Mouse (Mus musculus) heart, postnatal 25 days (tissue): ENCODE data around the gene Ldhb. TPM values are rescaled to one million over a fixed set of nuclear protein-coding genes. Genes with fewer than 3 reads are reported as not detected.
"Not testable (repeated sequence)": the region's sequence is repeated elsewhere in the genome, so short reads cannot be mapped to it uniquely, and the experiment has no call there.

Source experiments
- DNase-seq: peaks from one replicate; pipeline ENCODE4 v3.0.0; 2022; ENCODE audit warnings: low spot score
- intact Hi-C: fragments of 180-260 bp; cut with DNase I; formaldehyde crosslinking; loops from one replicate; pipeline ENCODE4 v1.15.1; 2025
- total RNA-seq, 2 experiments: library from RNA; stranded (reverse); gene quantifications; 2 replicates each; pipeline ENCODE4 v1.2.3; 2021

Ldhb gene
- total RNA-seq, 2 experiments from 2014 or later, result 2,652 to 2,667 TPM

DNA sequence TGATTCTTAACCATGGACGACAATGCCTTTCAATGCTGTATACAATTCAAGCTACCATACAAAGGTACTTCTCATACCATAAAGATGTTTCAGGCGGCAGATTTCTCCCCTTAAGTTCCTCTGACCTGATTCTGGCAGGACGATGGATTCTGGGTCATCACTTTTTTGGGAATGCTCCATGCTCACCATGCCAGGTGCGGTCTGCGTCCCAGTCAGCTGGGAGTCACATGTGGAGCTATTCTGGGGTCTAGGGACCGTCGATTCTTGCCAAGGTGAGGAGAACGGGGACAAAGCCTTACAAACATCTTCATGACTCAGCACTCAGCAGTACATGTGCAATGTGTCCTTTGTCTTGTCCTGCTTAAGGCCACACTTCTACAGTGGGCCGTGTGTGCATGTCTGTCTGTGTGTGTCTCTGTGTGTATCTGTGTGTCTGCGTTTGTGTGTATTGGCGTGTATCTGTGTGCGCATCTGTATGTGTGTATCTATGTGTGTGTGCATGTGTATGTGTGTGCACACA, 13.9 kb upstream of the Ldhb start:
- DNase-seq, result no peak
- intact Hi-C loops, result no loop called here

DNA sequence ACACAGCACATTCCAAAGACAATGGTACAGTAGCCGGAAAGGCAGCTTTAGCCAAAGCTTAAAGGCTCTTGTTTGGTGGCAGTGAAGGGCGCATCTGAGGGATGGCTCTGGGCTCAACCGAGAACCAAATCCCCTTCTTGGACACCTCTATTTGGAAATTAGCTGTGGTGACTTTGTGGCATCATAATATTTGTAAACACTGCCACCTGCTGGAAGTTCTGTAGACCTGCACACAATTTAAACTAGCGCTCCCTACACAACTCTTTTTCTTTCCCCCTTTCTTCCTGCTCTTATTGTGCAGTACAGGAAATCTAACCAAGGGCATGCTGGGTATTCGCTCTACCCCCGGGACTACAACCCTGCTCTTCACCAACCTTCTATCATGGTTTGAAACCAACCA, 11.4 kb upstream of the Ldhb start:
- intact Hi-C loops, result loop anchor here (5.0 to 10.0 kb wide), 3 partner anchors 132 to 1034 kb away; partner anchors contain the start of genes Golt1b and Recql
- DNase-seq, result no peak

DNA sequence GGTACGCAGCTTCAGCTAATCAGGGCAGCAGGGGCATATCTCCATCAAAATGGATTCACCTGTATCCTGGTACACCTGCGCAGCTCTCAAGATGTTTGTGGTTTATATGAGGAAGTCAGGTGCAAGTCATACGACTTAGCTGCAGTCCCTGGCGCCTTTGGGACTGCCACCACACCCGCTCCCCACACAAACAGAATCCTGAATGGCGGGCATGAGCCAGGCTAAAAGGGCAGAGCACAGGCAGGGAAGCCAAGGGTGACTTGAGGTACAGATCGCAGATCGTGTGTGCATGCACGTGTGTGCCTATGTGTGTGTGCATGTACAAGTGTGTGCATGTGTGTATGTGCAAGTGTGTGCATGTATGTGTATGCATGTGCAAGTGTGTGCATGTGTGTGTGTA, 7.6 kb upstream of the Ldhb start:
- not testable (repeated sequence) for DNase-seq
- intact Hi-C loops, result loop anchor here (2.0 to 10.0 kb wide), 4 partner anchors 39 to 1031 kb away; partner anchors contain the start of genes Golt1b and Recql

GRCm38 (mm10) chr6:142514912-142515311, 7.2 kb upstream of the Ldhb start:
- DNase-seq, result no peak
- intact Hi-C loops, result loop anchor here (2.0 to 10.0 kb wide), 4 partner anchors 38 to 1030 kb away; partner anchors contain the start of genes Golt1b and Recql

DNA sequence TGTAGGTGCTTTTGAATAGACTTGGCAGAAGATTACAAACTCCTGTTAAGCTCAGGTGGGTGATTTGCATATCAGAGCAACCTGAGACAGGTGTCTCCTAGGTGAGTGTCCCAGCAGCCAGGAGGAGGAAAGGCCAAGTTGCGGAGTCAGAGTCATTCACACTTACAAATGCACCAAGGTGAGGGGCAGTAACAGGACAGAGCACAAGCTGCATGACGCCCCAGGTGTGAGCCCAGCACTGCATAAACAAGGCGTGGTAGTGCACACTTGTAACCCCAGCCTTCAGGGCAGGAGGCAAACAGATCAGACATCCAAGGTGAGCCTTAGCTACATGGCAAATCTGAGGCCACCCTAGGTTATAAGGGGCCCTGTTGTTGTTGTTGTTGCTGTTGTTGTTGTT, 5.1 kb upstream of the Ldhb start:
- DNase-seq, result no peak
- intact Hi-C loops, result loop anchor here (10.0 kb wide), 1 partner anchor 1028 kb away; no protein-coding TSS in a partner anchor

- intact Hi-C loops, result loop anchor here (10.0 kb wide), 1 partner anchor 1027 kb away; no protein-coding TSS in a partner anchor
- DNase-seq, result no peak
Measured at GRCm38 (mm10) chr6:142511516-142512135, 3.9 kb upstream of the Ldhb start.

DNA sequence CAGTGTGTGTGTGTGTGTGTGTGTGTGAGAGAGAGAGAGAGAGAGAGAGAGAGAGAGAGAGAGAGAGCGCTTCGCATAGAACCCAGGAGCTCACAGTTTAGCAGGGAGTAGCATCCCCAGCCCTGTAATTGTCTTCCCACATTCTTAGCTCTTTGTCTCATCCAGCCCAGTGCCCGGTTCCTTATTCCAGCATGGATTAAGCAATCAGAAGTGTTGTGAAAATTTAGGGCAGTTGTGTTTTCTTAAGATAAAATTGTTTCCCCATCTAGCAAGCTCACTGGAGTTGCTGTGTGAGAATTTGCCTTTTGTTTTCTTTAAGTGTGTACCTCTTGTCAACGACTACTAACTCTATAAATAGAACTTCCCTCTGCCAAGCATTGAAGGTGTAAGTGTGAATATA, 906 bp upstream of the Ldhb start:
- intact Hi-C loops, result loop anchor here (5.0 kb wide), 1 partner anchor 161 kb away; the partner anchor contains the start of gene Pyroxd1
- DNase-seq, result no peak

- DNase-seq, result no peak
- intact Hi-C loops, result loop anchor here (5.0 kb wide), 1 partner anchor 160 kb away; the partner anchor contains the start of gene Pyroxd1
Measured at GRCm38 (mm10) chr6:142507033-142507784, 548 bp downstream of the Ldhb start.

- no peak for DNase-seq
- intact Hi-C loops, result loop anchor here (5.0 kb wide), 1 partner anchor 159 kb away; the partner anchor contains the start of gene Pyroxd1
Measured at GRCm38 (mm10) chr6:142506338-142507032, 1.3 kb downstream of the Ldhb start.

- intact Hi-C loops, result no loop called here
- DNase-seq, result no peak
Measured at GRCm38 (mm10) chr6:142503601-142504000, 4.2 kb downstream of the Ldhb start.

DNA sequence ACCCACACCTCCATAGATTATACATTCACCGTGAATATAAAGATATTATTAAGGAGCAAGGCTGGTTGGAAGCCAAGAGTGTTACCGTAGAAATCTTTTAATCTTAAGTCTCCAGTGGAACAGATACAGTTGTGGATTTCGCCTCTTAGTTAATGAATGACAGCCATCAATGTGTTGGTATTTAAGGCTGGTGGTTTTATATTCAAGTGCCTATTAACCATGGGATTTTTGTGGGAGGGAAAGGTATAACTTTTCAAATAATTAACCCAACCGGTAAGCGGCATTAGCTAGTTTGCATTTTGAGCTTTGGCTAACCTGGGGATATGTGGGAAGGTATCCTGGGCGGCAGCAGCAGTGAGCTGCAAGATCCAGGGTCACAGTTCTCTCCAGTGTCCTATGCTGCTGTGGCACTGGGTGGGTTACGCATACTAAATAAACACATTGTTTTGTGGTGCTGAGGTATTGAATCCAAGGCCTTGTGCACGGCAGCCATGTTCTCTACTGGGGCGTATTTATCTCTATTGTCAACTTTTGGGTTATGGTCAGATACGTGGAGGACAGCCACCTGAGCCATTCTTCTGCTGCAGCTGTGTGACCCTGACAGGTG, 5.1 kb downstream of the Ldhb start:
- intact Hi-C loops, result no loop called here
- no peak for DNase-seq

- DNase-seq, intact Hi-C loops: not testable (repeated sequence)
Measured at GRCm38 (mm10) chr6:142490114-142490513, 17.6 kb downstream of the Ldhb start.

GRCm38 (mm10) chr6:142487638-142488037, 20.1 kb downstream of the Ldhb start:
- DNase-seq, result no peak
- intact Hi-C loops, result no loop called here

DNA sequence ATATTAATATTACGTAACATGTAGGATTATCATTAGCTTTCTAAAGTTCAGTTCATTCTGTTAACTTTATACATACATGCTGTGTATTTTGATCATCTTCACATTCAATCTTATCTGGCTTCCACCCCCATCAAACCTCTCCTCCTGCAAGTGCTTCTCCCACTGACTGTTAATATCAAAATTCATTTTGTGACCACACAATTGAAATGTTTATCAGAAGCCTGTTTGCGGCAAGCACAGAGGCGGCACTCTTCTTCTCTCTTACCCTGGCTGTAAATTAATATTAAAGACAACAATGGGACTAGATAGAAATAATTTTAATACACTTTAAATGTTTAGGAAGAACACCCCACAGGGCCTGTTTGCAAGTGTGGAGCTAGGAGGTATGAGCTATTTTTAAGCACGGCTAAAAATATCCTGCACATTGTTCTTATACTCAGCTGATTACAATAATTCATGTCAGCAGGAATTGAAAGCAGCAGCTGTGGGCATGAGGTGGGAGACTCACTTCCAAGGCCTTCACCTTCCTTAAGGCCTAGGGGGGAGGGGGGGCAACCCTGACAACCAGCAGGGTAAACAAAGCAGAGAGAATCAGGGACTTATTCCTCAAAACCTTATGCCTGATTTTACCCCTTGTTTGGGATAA, 22.2 kb downstream of the Ldhb start:
- no peak for DNase-seq
- intact Hi-C loops, result no loop called here

- intact Hi-C loops, result loop anchor here (2.0 kb wide), 1 partner anchor 38 kb away; no protein-coding TSS in a partner anchor
- DNase-seq, result no peak
Measured at GRCm38 (mm10) chr6:142477239-142477638, 30.5 kb downstream of the Ldhb start.

DNA sequence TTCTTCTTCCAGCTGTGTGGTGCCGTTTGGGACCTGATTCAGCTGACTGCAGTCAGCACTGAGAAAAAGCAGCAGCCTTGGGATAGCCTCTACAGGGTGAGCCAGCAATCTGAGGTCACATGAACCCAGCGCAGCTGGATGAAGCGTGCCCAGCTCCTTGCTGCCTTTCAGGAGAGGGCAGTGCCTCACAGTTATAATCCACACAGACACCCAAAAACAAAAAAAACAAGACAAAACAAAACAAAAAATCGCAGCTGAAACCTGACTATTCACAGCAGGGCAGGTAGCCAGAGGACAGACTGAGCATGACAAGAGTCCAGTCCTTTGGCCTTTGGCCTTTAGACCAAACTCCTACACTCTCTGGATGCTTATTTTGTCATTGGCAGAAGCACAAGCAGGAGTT, 35.0 kb downstream of the Ldhb start, which contains the start of gene Gys2:
Gene Gys2, minus strand, starts transcription at position 309 of the 403 bp plus-strand sequence.
- DNase-seq, result no peak
- intact Hi-C loops, result no loop called here

DNA sequence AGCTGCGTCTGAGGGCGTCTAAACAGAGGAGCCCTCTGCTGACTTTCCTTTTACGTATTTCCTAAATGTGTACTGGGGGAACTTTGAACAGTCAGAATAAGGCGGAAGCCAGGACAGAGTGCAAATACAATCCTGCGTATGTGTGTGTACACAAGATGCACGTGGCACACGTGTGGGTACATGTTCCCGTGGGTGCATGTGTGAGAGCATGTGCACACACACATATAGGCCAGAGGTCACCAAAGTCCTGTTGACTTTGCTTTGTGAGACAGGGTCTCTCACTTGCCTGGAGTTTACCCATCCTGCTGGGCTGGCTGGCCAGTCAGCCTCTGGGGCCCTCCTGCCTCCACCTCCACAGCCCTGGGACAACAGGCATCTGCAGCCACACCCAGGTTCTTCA, 36.6 kb downstream of the Ldhb start:
- no peak for DNase-seq
- intact Hi-C loops, result no loop called here

- intact Hi-C loops, result no loop called here
- DNase-seq, result no peak
Measured at GRCm38 (mm10) chr6:142469602-142470001, 38.2 kb downstream of the Ldhb start.

DNA sequence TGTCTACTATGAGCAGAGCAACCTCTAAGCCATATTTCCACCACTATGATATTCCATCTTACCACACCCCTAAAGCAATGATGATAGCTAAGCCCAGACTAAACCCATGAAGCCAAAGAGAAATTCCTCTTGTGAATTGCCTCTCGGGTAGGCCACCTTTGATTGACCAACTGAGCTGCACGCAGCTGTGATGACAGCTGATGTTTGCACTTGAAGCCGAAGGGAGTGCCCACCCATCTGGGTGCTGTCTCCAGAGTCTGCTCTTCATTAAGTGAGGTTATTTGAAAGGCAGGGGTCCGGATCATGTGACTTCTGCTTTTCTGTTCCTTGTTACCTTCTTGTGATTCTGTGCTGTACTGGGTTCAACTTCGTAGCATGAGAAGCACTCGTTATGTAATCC, 45.6 kb downstream of the Ldhb start:
- DNase-seq, result no peak
- intact Hi-C loops, result no loop called here
